Mouse (Mus musculus): ENCODE results near the gene Ncbp2. TPM values are rescaled to one million over a fixed set of nuclear protein-coding genes. Genes with fewer than 3 reads are reported as not detected.

Ncbp2 gene
- polyA plus RNA-seq, 1 experiment: 137 TPM

GRCm38 (mm10) chr16:31931330-31931729 lies 17.0 kb upstream of the Ncbp2 start:
- TF ChIP-seq GATA1 (IDR thresholded peaks at IDR 0.05; ENCODE audit: low read length): no peak

GRCm38 (mm10) chr16:31932255-31932654 lies 16.1 kb upstream of the Ncbp2 start:
- TF ChIP-seq GATA1 (IDR thresholded peaks at IDR 0.05; ENCODE audit: low read length): no peak

- TF ChIP-seq GATA1 (IDR thresholded peaks at IDR 0.05; ENCODE audit: low read length): no peak
Observed at GRCm38 (mm10) chr16:31932840-31933697, 15.2 kb upstream of the Ncbp2 start.

DNA sequence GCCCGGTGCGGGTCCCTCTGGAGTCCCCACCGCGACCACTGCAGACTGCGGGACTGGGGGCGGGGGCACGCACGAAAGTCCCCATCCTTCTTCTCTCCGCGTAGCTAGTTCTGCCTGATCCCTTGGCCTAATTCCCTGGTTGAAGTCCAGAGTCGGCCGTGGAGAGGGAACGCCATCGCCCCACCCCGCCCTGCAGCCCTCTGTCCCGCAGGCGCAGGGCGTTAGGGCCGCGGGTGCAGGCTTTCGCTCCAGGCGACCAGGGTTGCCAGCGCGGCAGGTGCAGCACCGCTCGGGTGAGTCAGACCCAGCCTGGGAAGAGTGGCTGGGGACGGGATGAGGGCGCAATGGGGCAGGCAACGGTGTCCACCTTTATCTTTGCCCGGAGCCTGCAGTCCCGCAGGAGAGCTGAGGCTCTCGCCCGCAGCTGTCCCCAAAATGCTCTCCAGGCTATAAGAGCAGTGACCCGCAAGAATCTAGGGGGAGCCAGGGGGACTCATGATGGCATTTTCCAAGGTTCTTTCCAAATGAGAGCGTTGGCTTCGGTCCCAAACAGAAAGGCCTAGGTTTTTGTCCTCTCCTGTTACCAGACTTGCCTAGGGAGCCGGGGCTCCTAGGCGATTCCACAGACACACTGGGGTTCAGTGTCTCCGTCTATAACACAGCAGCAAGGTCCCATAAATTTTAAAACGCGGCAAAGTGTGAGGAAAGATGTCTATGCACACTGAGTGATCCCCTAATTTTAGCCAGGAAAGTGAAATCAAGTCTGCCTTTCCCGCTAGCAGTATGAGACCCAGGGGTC lies 14.4 kb upstream of the Ncbp2 start, which contains the start of gene Pigz:
Pigz (plus strand) TSS at position 101 of the 799 bp plus-strand sequence.
- TF ChIP-seq GATA1 (IDR thresholded peaks at IDR 0.05; ENCODE audit: low read length): no peak

DNA sequence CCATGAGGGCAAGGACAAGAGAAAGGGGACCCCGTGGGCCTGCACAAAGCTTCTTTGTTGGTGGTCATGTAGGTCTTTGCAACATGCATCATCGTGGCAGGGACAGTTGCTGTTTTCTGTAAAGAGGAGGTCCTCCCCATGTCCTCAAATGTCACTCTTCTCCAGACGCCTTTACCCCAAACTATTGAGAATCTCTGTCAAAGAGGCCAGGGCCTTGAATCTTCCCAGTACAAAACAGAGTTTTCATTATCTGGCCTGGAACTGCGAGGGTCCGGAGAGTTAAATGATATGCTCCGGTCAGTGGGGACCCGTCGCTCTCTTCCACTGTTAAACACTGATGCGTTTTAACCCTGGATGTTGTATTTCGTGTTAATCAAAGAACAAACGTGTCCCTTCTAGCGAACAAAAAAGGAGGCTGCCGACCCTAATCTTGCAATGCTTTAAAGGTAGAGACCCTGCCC lies 13.7 kb upstream of the Ncbp2 start:
- no peak for TF ChIP-seq GATA1 (IDR thresholded peaks at IDR 0.05; ENCODE audit: low read length)

DNA sequence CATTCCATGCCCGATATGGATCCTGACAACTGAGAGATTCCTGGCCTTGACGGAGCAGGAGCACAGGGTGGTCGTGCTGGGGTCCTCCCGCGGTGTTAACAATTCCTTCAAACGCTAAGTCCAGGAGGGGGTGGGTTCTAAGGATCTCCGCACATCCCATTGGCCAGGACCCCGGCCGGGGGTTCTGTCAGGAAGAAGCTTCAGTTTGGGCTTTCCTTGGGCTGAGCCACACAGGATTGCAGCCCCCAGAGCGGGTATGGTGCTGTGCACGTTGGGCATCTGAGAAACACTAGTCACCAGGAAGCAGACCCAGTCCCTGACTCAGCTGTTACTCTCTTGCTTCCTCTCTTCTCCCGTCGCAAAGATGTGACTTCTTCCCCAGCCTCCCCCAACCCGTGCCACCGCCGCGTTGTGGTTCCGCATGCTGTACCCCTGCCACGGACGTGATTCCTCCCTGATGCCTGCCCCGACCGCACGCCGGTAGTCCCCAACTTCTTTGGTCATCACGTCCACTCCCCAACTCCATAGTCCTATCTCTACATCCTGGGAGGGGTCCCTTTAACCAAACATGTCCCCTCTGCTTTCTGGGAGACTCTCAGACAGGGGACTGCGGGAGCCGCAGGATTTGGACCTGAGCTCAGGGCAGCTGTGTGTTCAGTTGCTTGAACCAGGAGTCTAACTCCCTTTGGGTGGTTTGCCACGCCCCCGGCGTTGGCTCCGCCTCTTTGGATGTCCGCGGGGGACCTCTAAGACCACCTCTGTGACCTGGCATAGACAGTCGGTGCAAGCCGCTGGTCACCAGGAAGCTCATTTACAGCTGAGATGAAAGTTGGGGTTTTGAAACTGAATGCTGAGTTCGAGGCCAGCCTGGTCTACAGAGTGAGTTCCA lies 13.0 kb upstream of the Ncbp2 start:
- TF ChIP-seq GATA1 (IDR thresholded peaks at IDR 0.05; ENCODE audit: low read length): no peak

DNA sequence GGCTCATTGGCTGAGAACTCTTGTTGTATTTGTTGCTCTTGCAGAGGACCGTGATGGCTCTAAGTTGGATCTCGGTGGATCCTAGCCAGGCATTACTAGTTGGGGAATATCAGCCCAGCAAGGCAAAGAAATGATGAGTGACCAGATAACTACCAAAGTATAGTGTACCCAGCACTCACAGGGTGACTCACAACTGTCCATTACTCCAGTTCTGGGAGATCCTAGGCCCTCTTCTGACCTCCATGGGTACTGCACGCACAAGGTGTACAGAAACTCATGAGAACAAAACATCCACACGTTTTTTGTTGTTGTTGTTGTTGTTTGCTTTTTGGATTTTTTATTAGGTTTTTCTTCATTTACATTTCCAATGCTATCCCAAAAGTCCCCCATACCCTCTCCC lies 11.7 kb upstream of the Ncbp2 start:
- no peak for TF ChIP-seq GATA1 (IDR thresholded peaks at IDR 0.05; ENCODE audit: low read length)

- TF ChIP-seq GATA1 (IDR thresholded peaks at IDR 0.05; ENCODE audit: low read length): no peak
Observed at GRCm38 (mm10) chr16:31938856-31939255, 9.5 kb upstream of the Ncbp2 start.

DNA sequence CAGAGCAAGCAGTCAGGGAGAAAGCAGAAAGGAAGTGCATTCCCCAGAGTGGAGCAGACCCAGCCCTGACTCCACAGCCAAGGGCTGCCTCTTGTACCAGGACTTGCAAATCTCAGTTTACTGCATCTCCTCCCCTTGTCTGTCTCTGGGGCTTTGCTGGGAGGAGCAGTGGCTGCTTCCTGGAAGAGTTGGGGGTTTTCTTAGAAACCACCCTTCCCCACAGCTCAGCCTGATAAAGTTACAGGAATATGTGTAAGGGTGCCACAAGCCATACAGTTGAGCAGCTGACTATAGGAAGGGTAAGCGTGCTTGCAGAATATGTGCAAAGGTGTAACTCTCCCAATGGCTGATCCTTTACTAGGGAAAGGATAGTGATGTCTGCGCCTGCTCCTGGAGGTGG lies 7.7 kb upstream of the Ncbp2 start:
- no peak for TF ChIP-seq GATA1 (IDR thresholded peaks at IDR 0.05; ENCODE audit: low read length)

- TF ChIP-seq GATA1 (IDR thresholded peaks at IDR 0.05; ENCODE audit: low read length): no peak
Observed at GRCm38 (mm10) chr16:31943980-31944379, 4.3 kb upstream of the Ncbp2 start.

- TF ChIP-seq GATA1 (IDR thresholded peaks at IDR 0.05; ENCODE audit: low read length): no peak
Observed at GRCm38 (mm10) chr16:31944698-31945255, 3.5 kb upstream of the Ncbp2 start.

- no peak for TF ChIP-seq GATA1 (IDR thresholded peaks at IDR 0.05; ENCODE audit: low read length)
Observed at GRCm38 (mm10) chr16:31945372-31945771, 2.9 kb upstream of the Ncbp2 start.

DNA sequence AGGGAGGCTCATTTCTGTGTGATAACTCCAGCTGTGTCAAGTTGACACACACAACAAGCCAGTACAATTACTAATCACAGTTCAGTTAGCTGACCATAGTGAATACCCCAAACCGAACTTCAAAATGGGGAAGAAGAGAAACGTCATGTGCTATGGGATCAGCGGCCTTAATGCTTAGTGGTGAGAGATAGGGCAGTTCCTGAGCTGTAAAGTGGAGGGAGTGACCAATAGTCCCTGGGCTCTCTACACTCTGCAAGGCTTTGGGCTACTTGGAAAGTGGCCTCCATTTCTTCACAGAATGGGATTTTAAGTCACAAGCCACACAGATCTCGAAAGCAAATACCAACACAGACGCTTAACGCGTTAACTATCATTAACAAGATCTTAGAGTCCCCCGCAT lies 980 bp upstream of the Ncbp2 start:
- no peak for TF ChIP-seq GATA1 (IDR thresholded peaks at IDR 0.05; ENCODE audit: low read length)

DNA sequence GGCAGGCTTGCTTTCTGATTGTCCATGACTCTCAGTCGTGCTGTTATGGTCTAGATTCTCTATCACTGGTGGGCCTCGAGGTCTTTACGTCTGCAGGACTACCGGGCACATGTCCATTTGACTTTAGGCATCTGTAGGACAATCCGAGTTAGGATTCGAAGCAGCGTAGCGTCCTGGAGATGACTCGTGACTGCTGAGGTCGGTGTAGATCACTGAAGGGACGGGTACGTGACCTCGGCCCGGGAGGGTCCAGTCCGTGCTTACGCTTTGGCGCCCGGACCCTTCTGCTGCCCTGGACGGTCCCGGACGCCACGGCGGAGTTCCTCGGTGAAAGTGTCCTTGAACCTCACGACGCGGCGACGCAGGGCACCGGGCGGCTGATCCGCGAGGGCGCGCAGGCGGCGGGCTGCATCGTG lies 404 bp upstream of the Ncbp2 start:
- no peak for TF ChIP-seq GATA1 (IDR thresholded peaks at IDR 0.05; ENCODE audit: low read length)

DNA sequence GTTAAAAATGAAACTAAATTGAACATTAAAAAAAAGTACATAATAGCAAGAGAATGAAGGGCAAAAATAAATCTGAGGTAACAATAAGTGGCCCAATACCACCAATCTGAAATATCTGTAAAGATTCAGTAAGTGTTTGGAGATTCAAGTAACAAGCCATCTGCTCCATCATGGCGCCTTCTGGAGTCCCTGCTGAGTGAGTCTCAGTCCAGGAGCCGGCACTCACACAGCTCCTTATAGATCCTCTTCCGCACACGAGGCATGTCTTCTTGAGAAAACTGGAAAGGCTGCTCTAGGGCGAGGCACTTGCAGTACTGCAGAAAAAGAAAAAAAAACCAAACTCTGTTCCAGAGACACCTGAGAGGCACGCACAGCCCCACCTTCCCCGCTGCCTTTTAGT lies 14.9 kb downstream of the Ncbp2 start:
- no peak for TF ChIP-seq GATA1 (IDR thresholded peaks at IDR 0.05; ENCODE audit: low read length)

All from G1E-ER4 (cell line).